Mouse (Mus musculus) bone marrow macrophage, adult 2 months (primary cell): ENCODE data around the gene Spz1.
A peak's percentile ranks its signal among the peaks of the same experiment; 100 is the strongest.

Source experiments
- CTCF ChIP-seq: IDR thresholded peaks from 2 replicates; pipeline ENCODE4 v1.5.1; 2012; ENCODE audit warnings: low read depth, mild to moderate bottlenecking, low read length, moderate library complexity
- POLR2A ChIP-seq: IDR thresholded peaks from 2 replicates; pipeline ENCODE4 v1.6.1; 2012; ENCODE audit warnings: mild to moderate bottlenecking, low read depth, low read length, borderline replicate concordance

DNA sequence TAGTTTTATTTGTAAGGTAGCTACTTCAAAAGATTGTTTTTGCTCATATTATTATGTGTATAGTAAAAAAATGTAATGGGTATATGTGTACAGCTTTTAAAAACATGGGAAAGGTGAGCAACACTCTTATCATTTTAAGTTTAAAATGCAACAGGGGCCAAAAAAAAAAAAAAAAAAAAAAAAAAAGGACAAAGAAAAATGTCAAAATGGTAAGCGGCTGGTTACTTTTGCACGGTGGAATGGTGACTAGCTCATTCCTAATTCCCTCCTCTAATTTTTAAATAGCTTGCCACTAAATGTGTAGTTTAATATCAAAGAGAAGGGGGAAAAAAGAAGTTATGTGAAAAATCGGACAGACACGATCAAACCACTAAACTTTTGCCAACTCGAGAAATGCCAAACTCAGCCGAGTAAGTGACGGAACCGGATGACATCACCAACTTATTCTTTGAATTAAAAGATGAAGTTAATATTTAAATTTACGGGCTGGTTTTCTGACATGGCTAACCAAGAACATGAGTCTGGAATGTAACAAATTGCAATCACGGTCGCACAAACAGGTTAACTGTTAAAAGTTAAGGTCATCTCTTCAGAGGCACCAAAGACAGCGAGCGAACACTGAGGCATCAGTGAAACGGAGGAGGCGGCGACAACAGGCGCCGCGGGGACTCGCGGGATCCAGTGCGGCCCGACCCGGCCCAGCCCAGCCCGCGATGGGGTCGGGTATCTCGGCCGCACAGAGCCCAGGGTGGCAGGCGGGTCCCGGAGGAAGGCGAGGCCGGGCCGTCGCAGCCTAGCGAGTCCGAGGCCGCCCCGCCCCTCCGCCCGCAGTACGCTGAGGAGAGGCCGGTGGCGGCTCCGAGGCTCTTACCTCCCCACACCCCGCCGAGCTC lies 45.9 kb downstream of the Spz1 start:
- no peak for TF ChIP-seq CTCF
- TF ChIP-seq POLR2A = 0 out of 2 replicates have a peak, but pooled peaks have one; percentile 0
